Mouse (Mus musculus): Measurements from ENCODE around the gene Noct. TPM values are rescaled to one million over a fixed set of nuclear protein-coding genes. Genes with fewer than 3 reads are reported as not detected.
A peak's percentile ranks its signal among the peaks of the same experiment; 100 is the strongest.

Noct gene
- total RNA-seq, 2 experiments from 2014 or later: 54.1 to 55.2 TPM

- Histone ChIP-seq H3K4me3 (0 out of 2 replicates have a peak overlapping the region, but pooled peaks have one; percentile 14), H3K27ac (peak overlapping the region; percentile 66)
- TF ChIP-seq CTCF (IDR thresholded peaks at IDR 0.05): no peak
- intact Hi-C loops (cut with DNase I): loop anchor here (1.0 to 10.0 kb wide), 2 partner anchors 29 to 211 kb away; partner anchors contain the start of gene Noct
- DNase-seq (ENCODE audit: extremely low spot score in 1 of 2, low spot score in 2 of 2): peak in 1 of 2 experiments; percentile 32
These were observed 28.5 kb upstream of the Noct start for GRCm38 (mm10) chr3:51195736-51196135.

- H3K4me3 ChIP-seq: no peak overlapping the region
- TF ChIP-seq CTCF (IDR thresholded peaks at IDR 0.05): no peak
- H3K27ac ChIP-seq: peak overlapping the region; percentile 66
- no peak for DNase-seq (ENCODE audit: extremely low spot score in 1 of 2, low spot score in 2 of 2)
- intact Hi-C loops (cut with DNase I): loop anchor here (10.0 kb wide), 1 partner anchor 212 kb away; no protein-coding TSS in a partner anchor
These were observed 27.5 kb upstream of the Noct start for GRCm38 (mm10) chr3:51196724-51197111.

DNA sequence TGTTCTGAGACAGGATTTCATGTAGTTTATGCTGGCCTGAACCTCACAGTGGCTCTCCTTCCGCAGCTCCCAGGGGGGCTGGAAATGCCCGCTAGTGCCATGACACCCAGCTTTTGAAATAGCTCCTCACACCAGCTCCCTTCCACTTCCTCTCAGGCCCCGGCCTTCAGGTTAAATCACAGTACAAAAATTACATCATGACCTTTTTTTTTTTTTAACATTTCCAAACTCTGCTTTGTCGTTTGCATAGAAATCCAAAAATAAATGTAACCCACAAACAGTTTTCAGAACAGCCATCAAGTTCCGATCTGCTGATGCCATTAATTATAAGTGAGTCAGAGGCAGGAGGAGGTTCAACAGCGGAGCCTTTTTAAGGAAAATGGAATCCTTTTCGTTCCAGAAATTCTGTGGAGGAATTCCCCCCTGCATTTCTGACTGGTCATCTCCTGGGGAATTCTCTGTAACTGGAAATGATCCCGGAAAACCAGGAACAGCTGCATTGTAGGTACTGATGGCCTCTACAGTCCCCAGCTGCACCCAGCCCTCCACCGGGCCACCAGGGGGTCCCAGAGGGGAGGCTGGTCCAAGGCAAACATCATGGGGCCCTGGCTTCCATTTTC lies 27.0 kb upstream of the Noct start:
- no peak; the same call in none of the 2 replicates for TF ChIP-seq CTCF (IDR thresholded peaks at IDR 0.05)
- intact Hi-C loops (cut with DNase I): loop anchor here (10.0 kb wide), 1 partner anchor 212 kb away; no protein-coding TSS in a partner anchor

DNA sequence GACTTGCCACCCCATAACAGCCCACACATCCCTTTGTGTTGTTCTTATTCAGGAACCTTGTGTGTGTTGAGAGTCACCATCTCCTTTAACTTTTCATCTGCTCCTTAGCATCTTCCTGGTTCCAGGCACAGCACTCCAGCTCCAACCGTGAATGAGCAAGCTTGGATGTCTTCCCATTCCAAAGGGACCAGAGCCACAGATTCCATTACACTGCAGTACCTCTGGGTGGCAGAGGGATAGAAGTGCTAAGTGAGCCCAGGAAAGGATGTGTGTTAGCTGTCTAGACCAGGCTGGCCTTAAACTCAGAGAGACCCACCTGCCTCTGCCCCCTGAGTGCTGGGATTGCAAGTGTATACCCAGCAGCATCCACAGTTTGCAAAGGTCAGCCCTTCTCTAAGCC lies 26.0 kb upstream of the Noct start:
- DNase-seq (ENCODE audit: extremely low spot score in 1 of 2, low spot score in 2 of 2): no peak
- intact Hi-C loops (cut with DNase I): loop anchor here (10.0 kb wide), 1 partner anchor 213 kb away; no protein-coding TSS in a partner anchor

More for the DNA sequence above, 27.0 kb upstream of the Noct start:
- H3K4me3 ChIP-seq: no peak overlapping the region
- H3K27ac ChIP-seq: peak overlapping the region; percentile 70
- no peak for DNase-seq (ENCODE audit: extremely low spot score in 1 of 2, low spot score in 2 of 2)

GRCm38 (mm10) chr3:51199130-51199529 lies 25.1 kb upstream of the Noct start:
- no peak overlapping the region for H3K4me3 ChIP-seq
- no peak overlapping the region for H3K27ac ChIP-seq
- TF ChIP-seq CTCF (IDR thresholded peaks at IDR 0.05): no peak
- intact Hi-C loops (cut with DNase I): loop anchor here (10.0 kb wide), 1 partner anchor 214 kb away; no protein-coding TSS in a partner anchor
- no peak for DNase-seq (ENCODE audit: extremely low spot score in 1 of 2, low spot score in 2 of 2)

More for the DNA sequence above, 26.0 kb upstream of the Noct start:
- Histone ChIP-seq H3K27ac (peak overlapping the region; percentile 70), H3K4me3 (no peak overlapping the region)
- TF ChIP-seq CTCF (IDR thresholded peaks at IDR 0.05): peak; percentile 23; the same call in 1 of the 2 replicates

DNA sequence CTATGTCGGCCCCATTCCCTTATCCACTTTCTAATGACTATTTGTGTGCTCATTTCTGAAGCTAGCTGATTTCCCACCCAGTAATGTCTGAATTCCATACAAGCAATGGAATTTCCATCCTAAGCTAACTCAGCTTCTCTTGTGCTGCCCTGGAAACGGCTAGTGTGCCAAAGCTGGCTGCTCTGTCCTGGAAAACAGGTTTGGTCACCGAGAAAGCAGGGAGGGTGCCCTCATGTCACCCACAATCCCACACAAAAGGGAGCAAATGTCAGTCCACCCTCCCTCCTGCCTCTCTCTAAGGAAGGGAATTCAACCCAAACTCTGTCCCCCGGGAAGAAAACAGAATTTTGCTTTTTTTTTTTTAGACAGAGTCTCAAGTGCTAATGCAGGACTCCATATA lies 23.9 kb upstream of the Noct start:
- Histone ChIP-seq H3K27ac (no peak overlapping the region), H3K4me3 (no peak overlapping the region)
- intact Hi-C loops (cut with DNase I): no loop called here
- DNase-seq (ENCODE audit: extremely low spot score in 1 of 2, low spot score in 2 of 2): no peak
- TF ChIP-seq CTCF (IDR thresholded peaks at IDR 0.05): no peak

DNA sequence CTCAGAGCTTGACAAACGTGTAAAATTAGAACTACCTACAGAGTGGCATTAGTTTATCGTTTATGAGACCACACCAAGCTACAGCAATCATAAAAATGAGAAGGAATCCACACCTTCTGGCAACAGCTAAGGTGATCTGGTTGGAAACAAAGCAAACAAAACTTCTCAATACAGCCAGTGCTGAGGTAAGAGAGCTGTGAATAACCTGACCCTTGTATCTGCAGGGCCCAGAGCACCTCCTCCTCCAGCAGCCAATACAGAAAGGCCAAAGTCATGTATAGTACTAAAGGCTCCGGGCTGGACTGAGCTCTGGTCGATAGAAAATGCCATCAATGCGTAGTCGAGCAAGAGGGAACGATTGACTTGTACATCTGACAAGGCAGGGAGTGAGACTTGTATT lies 23.4 kb upstream of the Noct start:
- no peak for TF ChIP-seq CTCF (IDR thresholded peaks at IDR 0.05)
- Histone ChIP-seq H3K4me3 (no peak overlapping the region), H3K27ac (no peak overlapping the region)
- intact Hi-C loops (cut with DNase I): no loop called here
- DNase-seq (ENCODE audit: extremely low spot score in 1 of 2, low spot score in 2 of 2): no peak

DNA sequence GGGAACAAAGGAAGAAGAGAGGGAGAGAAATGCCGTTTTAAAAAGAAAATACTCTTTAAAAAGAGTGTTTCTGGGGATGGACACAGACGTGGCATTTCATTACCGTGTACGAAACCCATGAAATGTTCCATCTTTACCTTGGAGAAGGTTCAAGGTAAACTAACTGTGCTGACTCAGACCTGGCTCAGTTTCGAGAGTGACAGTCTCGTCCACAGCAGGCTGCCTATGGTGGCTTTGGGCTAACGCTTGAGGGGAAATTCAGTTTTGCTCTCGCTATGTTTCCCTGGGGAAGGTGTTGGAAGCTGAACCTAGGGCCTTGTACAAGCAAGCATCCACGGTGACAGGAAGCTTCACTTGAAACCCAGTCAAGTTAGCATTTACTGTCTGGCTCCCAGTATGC lies 22.3 kb upstream of the Noct start:
- no peak for TF ChIP-seq CTCF (IDR thresholded peaks at IDR 0.05)
- H3K27ac ChIP-seq: no peak overlapping the region
- DNase-seq (ENCODE audit: extremely low spot score in 1 of 2, low spot score in 2 of 2): no peak
- no peak overlapping the region for H3K4me3 ChIP-seq
- intact Hi-C loops (cut with DNase I): no loop called here

- Histone ChIP-seq H3K27ac (no peak overlapping the region), H3K4me3 (no peak overlapping the region)
- no peak for TF ChIP-seq CTCF (IDR thresholded peaks at IDR 0.05)
- intact Hi-C loops (cut with DNase I): no loop called here
- DNase-seq (ENCODE audit: extremely low spot score in 1 of 2, low spot score in 2 of 2): no peak
These were observed 21.7 kb upstream of the Noct start for GRCm38 (mm10) chr3:51202491-51202987.

GRCm38 (mm10) chr3:51203906-51204305 lies 20.3 kb upstream of the Noct start:
- no peak overlapping the region for H3K4me3 ChIP-seq
- intact Hi-C loops (cut with DNase I): no loop called here
- TF ChIP-seq CTCF (IDR thresholded peaks at IDR 0.05): no peak
- no peak for DNase-seq (ENCODE audit: extremely low spot score in 1 of 2, low spot score in 2 of 2)
- no peak overlapping the region for H3K27ac ChIP-seq

DNA sequence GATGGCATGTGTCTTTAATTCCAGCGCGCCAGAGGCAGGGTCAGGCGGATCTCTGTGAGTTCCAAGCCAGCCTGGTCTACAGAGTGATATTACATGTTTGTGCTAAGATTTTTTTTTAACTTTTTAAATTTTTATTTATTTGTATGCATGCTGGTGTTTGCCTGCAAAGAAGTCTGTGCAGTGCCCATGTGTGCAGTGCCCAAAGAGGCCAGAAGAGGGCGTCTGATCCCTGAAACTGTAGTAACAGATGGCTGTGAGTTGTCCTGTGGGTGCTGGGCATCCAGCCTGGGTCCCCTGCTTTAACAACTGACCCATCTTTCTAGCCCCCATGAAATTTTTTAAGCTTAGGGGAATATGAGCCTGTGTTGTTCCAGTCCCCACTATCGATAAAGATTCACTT lies 19.8 kb upstream of the Noct start:
- Histone ChIP-seq H3K27ac (no peak overlapping the region), H3K4me3 (no peak overlapping the region)
- peak; percentile 16; the same call in 1 of the 2 replicates for TF ChIP-seq CTCF (IDR thresholded peaks at IDR 0.05)
- no peak for DNase-seq (ENCODE audit: extremely low spot score in 1 of 2, low spot score in 2 of 2)
- intact Hi-C loops (cut with DNase I): no loop called here

DNA sequence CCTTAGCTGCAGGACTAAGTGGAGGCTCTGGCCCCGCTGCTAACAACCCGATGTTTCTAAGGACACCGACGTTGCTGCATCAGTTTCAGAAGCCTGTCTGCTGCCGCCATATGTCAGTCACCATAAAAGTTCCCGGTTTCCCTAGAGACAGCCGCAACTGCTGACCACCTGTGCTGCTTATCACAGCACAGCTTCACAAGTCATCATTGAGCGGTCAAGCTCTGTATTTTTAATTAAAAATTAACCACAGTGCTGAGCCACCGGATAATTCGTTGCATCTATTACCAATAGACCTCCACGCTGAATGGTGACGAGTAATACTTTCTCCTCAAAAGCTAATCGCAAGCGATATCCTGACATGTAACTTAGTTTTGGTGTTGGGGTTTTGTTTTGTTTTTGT lies 19.4 kb upstream of the Noct start:
- Histone ChIP-seq H3K4me3 (no peak overlapping the region), H3K27ac (no peak overlapping the region)
- intact Hi-C loops (cut with DNase I): no loop called here
- no peak for DNase-seq (ENCODE audit: extremely low spot score in 1 of 2, low spot score in 2 of 2)
- no peak for TF ChIP-seq CTCF (IDR thresholded peaks at IDR 0.05)

- intact Hi-C loops (cut with DNase I): no loop called here
- Histone ChIP-seq H3K4me3 (no peak overlapping the region), H3K27ac (no peak overlapping the region)
- no peak for DNase-seq (ENCODE audit: extremely low spot score in 1 of 2, low spot score in 2 of 2)
- no peak for TF ChIP-seq CTCF (IDR thresholded peaks at IDR 0.05)
These were observed 17.7 kb upstream of the Noct start for GRCm38 (mm10) chr3:51206521-51206920.
